Mouse (Mus musculus): ENCODE measurements around the gene Trim63.

The Trim63 gene

DNA sequence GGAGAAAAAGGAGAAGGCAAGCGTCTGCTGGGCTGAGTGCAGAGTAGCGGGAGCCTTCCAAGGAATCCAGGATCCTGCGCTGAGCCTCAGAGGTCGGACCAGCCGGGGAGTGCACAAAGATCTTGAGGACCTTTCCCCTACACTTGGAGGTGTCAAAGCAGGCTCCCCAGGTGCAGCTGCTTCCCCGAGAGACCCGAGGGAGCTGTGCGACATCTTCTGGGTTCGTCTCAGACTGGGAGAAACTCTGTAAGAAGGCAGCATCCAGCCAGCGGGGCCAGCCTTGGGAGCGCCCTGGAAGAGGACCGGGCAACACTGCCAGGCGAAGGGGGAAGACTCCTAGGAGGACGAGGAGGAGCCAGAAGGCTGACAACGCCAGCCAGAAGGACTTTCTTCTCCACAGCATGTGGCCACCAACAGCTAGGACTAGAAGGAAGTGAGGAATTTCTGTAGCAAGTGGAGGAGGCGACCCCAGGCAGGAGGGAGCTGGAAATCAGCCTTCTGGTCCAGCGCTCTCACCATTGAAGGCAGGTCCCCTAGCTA, 56.5 kb downstream of the Trim63 start:
- DNase-seq: no peak

- DNase-seq: peak; percentile 89
Measured at GRCm38 (mm10) chr4:134372294-134372747, 57.4 kb downstream of the Trim63 start.

- DNase-seq: no peak
Measured at GRCm38 (mm10) chr4:134373295-134373694, 58.4 kb downstream of the Trim63 start.

- no peak for DNase-seq
Measured at GRCm38 (mm10) chr4:134374306-134374705, 59.4 kb downstream of the Trim63 start.

DNA sequence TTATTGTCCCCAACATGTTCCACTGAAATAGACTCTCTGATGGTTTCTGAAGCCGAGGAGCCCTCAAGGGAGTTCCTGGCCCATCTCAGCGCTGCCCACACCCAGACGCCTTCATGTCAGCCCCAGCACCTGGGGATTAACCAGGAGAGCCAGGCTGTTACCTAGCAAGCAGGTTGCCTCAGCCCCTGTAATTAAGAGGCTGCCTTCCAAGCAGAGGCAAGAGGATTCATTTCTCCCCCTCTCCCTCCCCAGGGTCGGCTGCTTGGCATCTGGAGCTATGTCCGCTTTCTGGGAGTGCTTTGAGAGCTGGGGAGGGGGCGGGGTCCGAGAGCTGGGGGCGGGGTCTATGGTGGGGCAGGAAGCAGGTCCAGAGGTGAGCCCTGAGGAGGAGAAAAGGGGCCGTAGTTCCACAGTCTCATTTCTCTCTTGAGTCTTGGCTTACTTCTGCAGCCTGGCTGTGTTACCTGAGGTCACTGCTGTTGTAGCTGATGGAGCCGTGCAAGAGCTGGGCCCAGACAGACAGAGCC, 63.2 kb downstream of the Trim63 start:
- DNase-seq: no peak

Data from kidney, postnatal 10 days (tissue).